Mouse (Mus musculus): ENCODE results near the gene Pja2.

DNA sequence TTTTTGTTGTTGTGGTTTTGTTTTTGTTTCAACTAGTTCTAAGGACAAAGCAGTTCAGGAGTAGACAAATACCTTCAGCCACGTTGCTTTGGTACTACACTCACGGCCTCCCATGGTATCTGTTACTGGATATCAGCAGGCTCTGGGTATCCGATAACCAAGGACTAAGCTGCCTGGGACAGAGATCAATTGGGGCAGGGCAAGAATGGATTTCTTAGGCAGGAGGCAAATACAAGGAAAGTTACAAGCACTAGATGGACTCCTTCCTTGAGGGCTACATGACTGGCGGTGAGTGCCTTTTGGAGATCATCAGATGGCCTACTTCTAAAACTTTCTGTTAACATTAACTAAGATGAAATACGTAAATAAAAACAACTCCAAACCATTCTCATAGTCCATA, 55.0 kb downstream of the Pja2 start:
- TF ChIP-seq CTCF (IDR thresholded peaks at IDR 0.05; ENCODE audit: borderline replicate concordance, insufficient read depth, low read depth, low read length) (no peak), POLR2A (IDR thresholded peaks at IDR 0.05; ENCODE audit: borderline replicate concordance, insufficient read depth, low read length) (no peak)
